Mouse (Mus musculus) forebrain, postnatal 0 days (tissue): ENCODE measurements at regions not wholly inside any gene's neighbourhood (a gene's known extent, or its start where the extent isn't known, plus 50 kb on each side); places are given as distances from the start of the nearest gene placed in this dataset.

Experiments
- ATAC-seq: fragments of 200-750 bp; cut with Nextera tagmentation; 2 replicates; pipeline ENCODE4 v1.8.0; 2017; ENCODE audit warnings: mild to moderate bottlenecking, moderate library complexity
- DNase-seq: peaks from one replicate; pipeline ENCODE4 v3.0.0-alpha.2; 2015
- H3K27ac ChIP-seq: fragments of 300-500 bp; sonication (generic); 2 replicates; pipeline ENCODE4 v1.5.1; 2014; ENCODE audit warnings: low read depth, mild to moderate bottlenecking, antibody characterized with exemption, low read length, moderate library complexity, mixed read lengths
- H3K27me3 ChIP-seq: fragments of 300-500 bp; sonication (generic); 2 replicates; pipeline ENCODE4 v1.6.1; 2014; ENCODE audit warnings: mild to moderate bottlenecking, low read length, mixed read lengths; ENCODE audit not compliant: insufficient read depth
- H3K36me3 ChIP-seq: fragments of 300-500 bp; sonication (generic); 2 replicates; pipeline ENCODE4 v1.6.1; 2014; ENCODE audit warnings: mild to moderate bottlenecking, moderate library complexity; ENCODE audit not compliant: insufficient read depth
- H3K4me1 ChIP-seq: fragments of 300-500 bp; sonication (generic); 2 replicates; pipeline ENCODE4 v1.6.1; 2014; ENCODE audit warnings: antibody characterized with exemption; ENCODE audit not compliant: insufficient read depth
- H3K4me2 ChIP-seq: fragments of 300-500 bp; sonication (generic); 2 replicates; pipeline ENCODE4 v1.6.1; 2014; ENCODE audit warnings: low read depth, mild to moderate bottlenecking, moderate library complexity
- H3K4me3 ChIP-seq: fragments of 300-500 bp; sonication (generic); 2 replicates; pipeline ENCODE4 v1.5.1; 2014; ENCODE audit warnings: low read depth, low read length, mixed read lengths
- H3K9ac ChIP-seq: fragments of 300-500 bp; sonication (generic); 2 replicates; pipeline ENCODE4 v1.6.1; 2014; ENCODE audit warnings: mild to moderate bottlenecking
- H3K9me3 ChIP-seq: fragments of 300-500 bp; sonication (generic); 2 replicates; pipeline ENCODE4 v1.6.1; 2016; ENCODE audit warnings: low read length
- CTCF ChIP-seq: sonication (generic); IDR thresholded peaks from 2 replicates; pipeline ENCODE4 v1.5.1; 2016; ENCODE audit warnings: antibody characterized with exemption, control low read depth, low read depth
- WGBS: fragments of 180-500 bp; shearing (Covaris S2); extraction: QIAGEN DNeasy Blood & Tissue Kit; methylation state at CpG from one replicate; pipeline ENCODE4 v1.1.7; 2014; 5-methylcytosine and 5-hydroxymethylcytosine counted together

GRCm38 (mm10) chr4:105341274-105341673 lies 184.1 kb downstream of the Plpp3 start:
- WGBS, result 93% methylated on average over 7 of the region's 7 CpGs

GRCm38 (mm10) chr4:105346846-105347245 lies 189.7 kb downstream of the Plpp3 start:
- no peak for DNase-seq
- Histone ChIP-seq H3K4me2 (no peak overlapping the region), H3K9ac (no peak overlapping the region), H3K4me1 (no peaks in the 10 kb centered on the region), H3K4me3 (no peak overlapping the region), H3K9me3 (no peaks in the 10 kb centered on the region), H3K36me3 (no peaks in the 10 kb centered on the region), H3K27ac (no peak overlapping the region), H3K27me3 (no peaks in the 10 kb centered on the region)
- no peak for ATAC-seq
- no peak for TF ChIP-seq CTCF
- 93% methylated on average over 8 of the region's 8 CpGs for WGBS

More at GRCm38 (mm10) chr4:105341274-105341673, 184.1 kb downstream of the Plpp3 start:
- no peak for TF ChIP-seq CTCF
- DNase-seq, result no peak
- H3K27ac ChIP-seq, result no peak overlapping the region
- H3K4me1 ChIP-seq, result no peaks in the 10 kb centered on the region
- H3K4me3 ChIP-seq, result no peak overlapping the region
- H3K4me2 ChIP-seq, result no peak overlapping the region
- no peak for ATAC-seq
- no peaks in the 10 kb centered on the region for H3K36me3 ChIP-seq
- no peak overlapping the region for H3K9ac ChIP-seq
- no peaks in the 10 kb centered on the region for H3K27me3 ChIP-seq
- H3K9me3 ChIP-seq, result no peaks in the 10 kb centered on the region

- 89% methylated on average over 8 of the region's 8 CpGs for WGBS
- Histone ChIP-seq H3K9ac (no peak overlapping the region), H3K4me2 (no peak overlapping the region), H3K4me3 (no peak overlapping the region), H3K27me3 (no peaks in the 10 kb centered on the region), H3K4me1 (no peaks in the 10 kb centered on the region), H3K9me3 (no peaks in the 10 kb centered on the region), H3K27ac (no peak overlapping the region), H3K36me3 (no peaks in the 10 kb centered on the region)
- no peak for DNase-seq
- ATAC-seq, result no peak
- no peak for TF ChIP-seq CTCF
Observed at GRCm38 (mm10) chr4:105347911-105348310, 190.8 kb downstream of the Plpp3 start.

- no peaks in the 10 kb centered on the region for H3K9me3 ChIP-seq
- no peak overlapping the region for H3K9ac ChIP-seq
- no peak for TF ChIP-seq CTCF
- H3K27me3 ChIP-seq, result no peaks in the 10 kb centered on the region
- DNase-seq, result no peak
- no peak overlapping the region for H3K27ac ChIP-seq
- WGBS, result 78% methylated on average over 8 of the region's 8 CpGs
- no peak overlapping the region for H3K4me3 ChIP-seq
- no peak overlapping the region for H3K4me2 ChIP-seq
- no peaks in the 10 kb centered on the region for H3K36me3 ChIP-seq
- H3K4me1 ChIP-seq, result no peaks in the 10 kb centered on the region
- no peak for ATAC-seq
Observed at GRCm38 (mm10) chr4:105349316-105350207, 192.4 kb downstream of the Plpp3 start.

- peak; percentile 22 for DNase-seq
- WGBS, result 36% methylated on average over 7 of the region's 7 CpGs
- no peaks in the 10 kb centered on the region for H3K4me1 ChIP-seq
- no peaks in the 10 kb centered on the region for H3K9me3 ChIP-seq
- H3K36me3 ChIP-seq, result no peaks in the 10 kb centered on the region
- H3K27me3 ChIP-seq, result no peaks in the 10 kb centered on the region
- no peak for ATAC-seq
- no peak overlapping the region for H3K4me2 ChIP-seq
- no peak overlapping the region for H3K9ac ChIP-seq
- no peak overlapping the region for H3K4me3 ChIP-seq
- H3K27ac ChIP-seq, result no peak overlapping the region
- no peak for TF ChIP-seq CTCF
Observed at GRCm38 (mm10) chr4:105352342-105352741, 195.2 kb downstream of the Plpp3 start.

- DNase-seq, result no peak
- no peak overlapping the region for H3K4me2 ChIP-seq
- H3K4me3 ChIP-seq, result no peak overlapping the region
- no peak overlapping the region for H3K9ac ChIP-seq
- H3K27ac ChIP-seq, result no peak overlapping the region
- 72% methylated on average over 3 of the region's 3 CpGs for WGBS
- H3K4me1 ChIP-seq, result no peaks in the 10 kb centered on the region
- ATAC-seq, result no peak
- H3K9me3 ChIP-seq, result no peaks in the 10 kb centered on the region
- no peak for TF ChIP-seq CTCF
- no peaks in the 10 kb centered on the region for H3K27me3 ChIP-seq
- H3K36me3 ChIP-seq, result no peaks in the 10 kb centered on the region
Observed at GRCm38 (mm10) chr4:105352953-105353352, 195.8 kb downstream of the Plpp3 start.

GRCm38 (mm10) chr4:105354097-105354496 lies 196.9 kb downstream of the Plpp3 start:
- ATAC-seq, result no peak
- Histone ChIP-seq H3K4me2 (no peak overlapping the region), H3K36me3 (no peaks in the 10 kb centered on the region), H3K4me1 (no peaks in the 10 kb centered on the region), H3K9me3 (no peaks in the 10 kb centered on the region), H3K27me3 (no peaks in the 10 kb centered on the region), H3K4me3 (no peak overlapping the region), H3K9ac (no peak overlapping the region), H3K27ac (no peak overlapping the region)
- WGBS, result 72% methylated on average over 8 of the region's 8 CpGs
- no peak for DNase-seq
- no peak for TF ChIP-seq CTCF
